Mouse (Mus musculus) kidney, adult 18-20 months (tissue): ENCODE data around the gene Dph2.

Source experiments
- DNase-seq: peaks from one replicate; pipeline ENCODE4 v3.0.0; 2021

Gene Dph2

GRCm38 (mm10) chr4:117870437-117870836 is 21.4 kb downstream of the Dph2 start:
- DNase-seq: no peak

DNA sequence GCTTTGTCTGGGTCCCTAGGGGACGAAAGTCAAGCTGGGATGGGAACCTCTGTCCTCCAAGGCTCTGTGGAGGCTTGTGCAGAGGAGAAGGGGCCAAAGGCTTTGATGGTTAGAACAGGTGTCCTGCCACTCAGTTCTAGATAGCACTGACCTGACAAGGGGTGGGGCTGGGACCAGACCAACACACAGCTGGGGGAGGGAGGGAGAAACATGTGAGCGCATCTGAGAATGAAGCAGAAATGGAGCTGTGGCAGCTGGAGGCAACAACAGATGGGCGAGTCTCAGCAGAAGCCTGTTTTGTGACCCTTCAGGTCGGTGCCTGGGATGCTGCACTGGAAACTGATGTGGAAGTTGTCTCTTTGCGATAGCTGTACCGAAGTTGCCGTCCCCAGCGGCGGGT is 22.5 kb downstream of the Dph2 start:
- no peak for DNase-seq

GRCm38 (mm10) chr4:117867823-117868222 is 24.0 kb downstream of the Dph2 start:
- peak; percentile 67 for DNase-seq

GRCm38 (mm10) chr4:117867000-117867399 is 24.8 kb downstream of the Dph2 start:
- no peak for DNase-seq

DNA sequence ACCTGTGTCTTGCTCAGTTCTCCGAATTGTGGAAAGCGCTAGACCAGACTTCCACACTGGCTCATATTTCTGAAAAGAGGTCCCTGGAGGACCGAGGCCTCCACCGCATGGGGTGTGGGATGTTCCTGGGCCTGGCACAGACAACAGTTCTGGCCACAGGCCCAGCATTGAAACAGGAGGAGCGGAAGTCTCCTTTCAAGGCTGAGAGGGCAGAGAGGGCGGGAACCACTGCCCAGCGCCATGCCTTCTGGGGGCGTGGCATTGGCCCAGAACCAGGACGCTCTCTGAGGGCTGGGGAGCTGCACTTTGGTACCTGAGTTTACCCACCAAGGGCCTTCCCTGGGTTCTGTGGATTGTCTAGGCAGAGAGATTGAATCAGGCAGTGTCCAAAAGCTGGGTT is 25.7 kb downstream of the Dph2 start:
- DNase-seq: peak; percentile 88

DNA sequence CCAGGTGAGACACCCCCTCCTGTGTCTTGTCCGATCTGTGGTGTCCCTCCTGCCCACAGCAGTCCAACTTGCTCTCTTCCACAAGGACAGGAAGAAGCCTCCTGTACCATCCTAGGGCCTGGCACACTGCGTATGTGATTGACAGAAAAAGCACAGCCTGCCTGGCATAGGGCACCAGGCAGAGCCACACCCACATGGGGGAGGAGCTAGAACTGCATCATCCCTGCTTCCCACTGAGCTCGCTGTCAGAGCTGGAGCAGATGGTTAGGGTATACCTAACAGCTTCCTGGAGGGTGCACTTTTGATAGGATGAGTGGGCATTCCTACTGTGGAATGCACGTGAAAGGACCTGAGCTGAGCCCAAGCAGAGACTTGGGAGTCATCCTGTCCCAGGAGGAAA is 29.0 kb downstream of the Dph2 start:
- DNase-seq: no peak

GRCm38 (mm10) chr4:117860570-117860969 is 31.3 kb downstream of the Dph2 start:
- no peak for DNase-seq

DNA sequence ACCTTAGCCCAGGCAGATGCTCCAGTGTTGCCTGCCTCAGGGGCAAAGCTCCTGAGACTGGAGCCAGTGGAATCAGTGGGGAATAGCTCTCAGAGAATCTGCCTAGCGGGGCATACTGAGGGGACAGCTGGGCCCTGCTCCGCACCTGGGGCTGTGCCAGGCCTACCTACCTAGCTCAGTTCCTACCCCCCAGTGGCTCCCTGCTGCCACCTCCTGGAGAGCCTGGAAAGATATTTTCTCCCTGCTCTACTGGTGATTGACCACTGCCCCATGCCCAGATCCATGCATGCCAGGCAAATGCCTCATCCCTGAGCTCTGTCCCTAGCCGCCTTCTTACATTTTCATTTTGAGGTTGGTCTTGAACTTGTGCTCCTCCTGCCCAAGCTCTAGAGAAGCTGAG is 33.0 kb downstream of the Dph2 start:
- DNase-seq: peak; percentile 71

DNA sequence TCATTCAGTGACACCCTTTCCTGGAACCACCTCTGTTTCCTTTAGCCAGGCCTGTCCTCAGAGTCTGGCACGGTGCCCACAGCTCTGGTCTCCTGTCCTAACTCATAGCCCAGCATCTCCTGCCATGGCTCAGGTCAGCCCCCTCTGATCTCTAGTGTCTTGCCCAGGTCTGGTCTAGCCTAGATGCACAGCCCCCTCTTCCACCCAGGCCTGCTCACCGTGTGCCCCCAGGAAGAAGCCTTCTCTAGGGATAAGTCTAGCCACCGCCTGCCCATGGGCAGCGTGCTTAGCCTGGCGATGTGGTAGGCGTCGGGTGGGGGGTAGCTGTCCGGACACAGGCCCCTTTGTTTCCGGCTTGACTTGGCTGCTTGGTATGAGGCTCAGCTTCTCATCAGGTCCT is 36.7 kb downstream of the Dph2 start:
- DNase-seq: no peak

DNA sequence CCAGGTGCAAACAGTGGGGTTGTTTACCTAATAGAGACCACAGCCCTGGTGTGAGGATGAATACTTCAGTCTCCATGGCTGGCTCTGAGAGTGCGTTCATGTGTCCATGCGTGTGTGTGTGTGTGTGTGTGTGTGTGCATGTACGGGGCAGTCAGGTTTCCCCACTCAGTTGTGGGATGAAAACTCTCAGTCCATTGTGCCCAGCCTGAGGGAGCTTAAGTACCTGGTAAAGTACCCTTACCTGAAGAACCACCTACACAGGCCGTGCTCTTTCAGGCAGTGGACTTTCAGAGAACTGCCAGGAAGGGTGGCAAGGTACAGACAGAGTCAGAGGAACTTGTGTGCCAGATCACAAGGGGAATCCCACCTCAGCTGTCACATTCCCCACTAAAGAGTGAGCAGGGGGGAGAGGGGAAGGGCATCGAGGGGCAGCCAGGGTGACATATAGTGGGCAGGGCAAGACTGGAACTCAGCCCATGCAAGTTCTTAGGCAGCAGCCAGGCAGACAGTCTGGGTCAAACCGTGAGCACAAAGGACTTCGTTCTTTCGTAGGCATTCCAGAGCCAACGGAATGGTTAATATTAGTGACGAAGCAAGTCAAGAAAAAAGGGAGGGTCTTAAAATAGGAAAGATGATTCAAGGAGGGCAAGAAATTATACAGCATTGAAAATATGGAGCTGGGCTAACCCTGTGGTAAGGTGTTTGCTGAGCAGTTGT is 39.5 kb downstream of the Dph2 start:
- no peak for DNase-seq

GRCm38 (mm10) chr4:117850871-117851270 is 41.0 kb downstream of the Dph2 start:
- DNase-seq: no peak

- DNase-seq: no peak
These were observed 41.7 kb downstream of the Dph2 start for GRCm38 (mm10) chr4:117850176-117850575.

DNA sequence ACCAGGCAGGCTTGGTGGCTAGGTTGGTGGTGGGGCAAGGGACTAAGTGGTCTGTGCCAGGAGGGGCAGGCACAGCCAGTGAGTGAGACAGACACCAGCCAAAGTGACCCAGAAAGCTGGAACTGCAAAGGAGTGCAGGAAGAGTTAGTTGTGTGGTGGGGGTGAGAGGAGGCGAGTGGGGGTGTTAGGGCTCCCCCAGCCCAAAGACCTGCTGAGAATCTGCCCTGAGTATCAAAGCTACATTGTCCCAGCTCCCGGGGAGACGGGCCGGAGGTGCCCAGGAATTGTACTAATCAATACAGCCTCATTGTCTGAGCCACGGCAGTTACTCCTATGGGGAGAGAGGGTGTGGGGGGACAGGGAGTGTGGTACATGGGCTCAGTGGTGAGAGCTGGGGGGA is 42.3 kb downstream of the Dph2 start:
- DNase-seq: no peak

DNA sequence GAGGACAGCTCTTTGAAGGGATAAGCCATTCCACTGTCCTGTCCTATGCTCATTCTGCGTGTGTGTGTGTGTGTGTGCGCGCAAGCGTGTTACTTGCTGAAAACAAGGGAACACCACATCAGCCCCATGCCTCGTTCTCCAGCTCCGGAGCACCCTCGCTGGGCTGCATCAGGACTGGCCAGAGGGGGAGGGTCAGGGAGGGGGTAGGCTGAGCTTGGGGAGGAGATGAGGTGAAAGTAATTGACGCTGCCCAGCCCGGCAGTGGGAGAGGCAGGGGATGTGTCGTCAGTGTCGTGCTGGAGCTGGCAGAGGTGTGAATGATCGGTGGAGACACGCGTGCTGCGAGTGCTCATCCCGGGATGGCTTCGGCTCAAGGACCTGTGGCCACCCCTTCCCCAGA is 42.8 kb downstream of the Dph2 start:
- no peak for DNase-seq

DNA sequence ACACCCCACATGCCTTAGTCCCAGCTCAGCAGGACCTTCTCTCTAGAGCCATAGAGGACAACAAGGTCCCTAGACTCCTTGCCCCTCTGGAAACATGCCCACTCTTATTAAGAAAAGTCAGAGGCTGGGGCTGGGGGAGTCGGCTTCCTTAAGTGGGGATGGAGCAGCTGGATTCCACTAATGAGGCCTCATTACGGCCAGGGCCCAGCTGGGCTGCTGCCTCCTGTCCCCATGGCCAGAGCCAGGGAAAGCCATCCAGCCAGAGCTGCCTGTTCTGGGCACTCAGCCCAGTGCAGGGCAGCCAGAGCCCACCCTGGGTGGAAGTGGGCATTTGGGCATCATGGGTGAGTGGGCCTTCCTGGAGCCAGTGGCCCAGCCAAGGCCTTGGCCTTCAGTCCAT is 44.8 kb downstream of the Dph2 start:
- no peak for DNase-seq

GRCm38 (mm10) chr4:117846261-117846660 is 45.6 kb downstream of the Dph2 start:
- no peak for DNase-seq

DNA sequence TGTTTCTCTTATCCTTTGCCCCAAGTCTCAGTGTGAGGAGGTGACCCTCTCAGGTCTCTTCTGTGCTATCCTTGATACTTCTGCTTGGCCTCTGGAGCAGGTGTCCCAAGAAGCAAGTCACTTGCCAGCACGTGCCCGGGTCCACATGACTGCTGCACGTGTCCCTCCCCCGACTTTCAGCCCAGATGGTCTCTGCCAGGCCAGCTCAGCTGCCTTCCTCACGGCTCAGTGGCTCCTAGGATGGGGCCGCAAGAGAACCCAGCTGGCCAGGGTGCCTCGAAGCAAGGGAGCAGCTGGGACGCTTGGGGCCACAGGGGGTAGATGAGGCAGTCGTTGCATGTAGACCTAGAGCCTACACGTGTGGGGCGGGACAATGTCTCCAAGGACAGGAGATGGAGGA is 46.5 kb downstream of the Dph2 start:
- DNase-seq: no peak

DNA sequence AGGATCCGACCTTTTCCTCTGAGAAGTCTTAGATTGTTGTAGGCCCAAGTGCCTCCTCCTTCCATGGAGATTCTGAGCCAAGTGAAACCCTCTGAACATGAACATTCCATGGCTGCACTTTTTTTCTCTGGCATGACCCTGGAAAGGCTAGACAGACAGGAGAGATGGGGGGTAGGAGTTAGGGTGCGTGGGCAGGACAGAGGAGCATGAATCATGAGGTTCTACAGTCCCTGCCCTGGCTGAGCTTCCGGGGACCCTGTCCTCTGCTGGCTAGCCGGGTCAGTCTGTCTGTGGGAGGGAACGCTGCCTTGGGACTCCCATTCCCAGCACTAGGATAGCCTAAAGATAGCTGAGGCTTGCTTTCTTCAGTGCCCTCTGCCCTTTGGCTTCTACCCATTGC is 47.4 kb downstream of the Dph2 start:
- DNase-seq: no peak

- no peak for DNase-seq
These were observed 48.7 kb downstream of the Dph2 start for GRCm38 (mm10) chr4:117843101-117843500.

GRCm38 (mm10) chr4:117841566-117841965 is 50.3 kb downstream of the Dph2 start:
- no peak for DNase-seq

GRCm38 (mm10) chr4:117840821-117841220 is 51.0 kb downstream of the Dph2 start:
- no peak for DNase-seq

GRCm38 (mm10) chr4:117839366-117839765 is 52.5 kb downstream of the Dph2 start:
- DNase-seq: peak; percentile 71
